Mouse (Mus musculus): ENCODE measurements around the gene Nfam1. TPM values are rescaled to one million over a fixed set of nuclear protein-coding genes. Genes with fewer than 3 reads are reported as not detected.
A peak's percentile ranks its signal among the peaks of the same experiment; 100 is the strongest.

Nfam1 gene
- polyA plus RNA-seq, 1 experiment from 2014 or later, result 4.7 TPM

- DNase-seq (ENCODE audit: low spot score) (no peak), ATAC-seq (ENCODE audit: low read depth) (no peak)
- H3K4me1 ChIP-seq (ENCODE audit: control insufficient read depth, insufficient read depth, low read length), result peaks cover 51% of the 10 kb centered on the region
- H3K4me3 ChIP-seq (ENCODE audit: low read depth, low read length), result no peak overlapping the region
- H3K36me3 ChIP-seq (ENCODE audit: control insufficient read depth, insufficient read depth, low read length), result no peaks in the 10 kb centered on the region
- no peak overlapping the region for H3K4me2 ChIP-seq (ENCODE audit: low read depth, low read length)
- no peak overlapping the region for H3K27ac ChIP-seq (replicated peaks; ENCODE audit: low read depth, low read length)
- H3K9ac ChIP-seq (ENCODE audit: low read depth, low read length), result no peak overlapping the region
- no peaks in the 10 kb centered on the region for H3K9me3 ChIP-seq (ENCODE audit: control insufficient read depth, low read length)
- H3K27me3 ChIP-seq (replicated peaks; ENCODE audit: control insufficient read depth, insufficient read depth, low read length), result peaks cover 3% of the 10 kb centered on the region; the same call in 1 of the 2 replicates
- 82% methylated on average over 3 of the region's 3 CpGs for WGBS
These were observed 76.8 kb downstream of the Nfam1 start for GRCm38 (mm10) chr15:82956310-82956709.

DNA sequence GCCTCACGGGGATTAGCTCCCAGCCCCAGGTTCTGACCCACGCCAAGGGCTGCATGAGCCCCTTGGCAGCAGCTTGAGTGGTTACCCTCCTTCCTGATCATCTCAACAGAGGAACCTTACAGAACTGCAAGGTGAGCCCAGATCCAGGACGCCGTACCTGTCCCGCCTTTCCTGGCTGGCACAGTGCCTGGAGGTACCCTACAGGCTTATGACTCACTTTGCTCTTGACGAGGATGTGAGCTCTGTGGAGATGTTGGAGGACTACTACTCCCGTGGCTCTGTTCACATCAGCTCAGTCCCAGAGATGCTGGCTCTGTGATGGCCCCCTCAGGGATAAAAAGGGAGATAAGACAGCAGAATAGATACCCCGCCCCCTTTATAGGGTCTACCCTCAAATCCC, 77.8 kb downstream of the Nfam1 start:
- peaks cover 43% of the 10 kb centered on the region for H3K4me1 ChIP-seq (ENCODE audit: control insufficient read depth, insufficient read depth, low read length)
- ATAC-seq (ENCODE audit: low read depth) (no peak), DNase-seq (ENCODE audit: low spot score) (no peak)
- no peak overlapping the region for H3K4me3 ChIP-seq (ENCODE audit: low read depth, low read length)
- H3K4me2 ChIP-seq (ENCODE audit: low read depth, low read length), result no peak overlapping the region
- no peak overlapping the region for H3K27ac ChIP-seq (replicated peaks; ENCODE audit: low read depth, low read length)
- 71% methylated on average over 8 of the region's 8 CpGs for WGBS
- no peak overlapping the region for H3K9ac ChIP-seq (ENCODE audit: low read depth, low read length)
- H3K9me3 ChIP-seq (ENCODE audit: control insufficient read depth, low read length), result no peaks in the 10 kb centered on the region
- H3K27me3 ChIP-seq (replicated peaks; ENCODE audit: control insufficient read depth, insufficient read depth, low read length), result no peaks in the 10 kb centered on the region; the same call in 1 of the 2 replicates
- H3K36me3 ChIP-seq (ENCODE audit: control insufficient read depth, insufficient read depth, low read length), result no peaks in the 10 kb centered on the region

DNA sequence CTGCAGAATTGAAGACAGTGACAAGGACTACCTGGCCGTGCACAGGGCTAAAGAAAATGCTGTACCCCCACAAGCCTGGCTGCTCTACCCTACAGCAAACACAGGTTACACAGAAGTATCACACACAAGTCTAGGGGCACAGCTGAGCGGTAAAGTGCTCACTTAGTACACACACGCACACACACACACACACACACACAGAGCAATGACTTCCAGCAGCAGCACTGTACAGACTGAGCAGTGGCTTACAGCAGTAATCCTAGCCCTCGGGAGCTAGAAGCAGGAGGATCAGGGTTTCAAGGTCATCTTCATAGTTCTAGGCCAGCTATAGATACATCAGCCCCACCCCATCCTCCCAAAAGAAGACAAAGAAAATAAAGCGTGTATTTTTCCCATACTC, 79.1 kb downstream of the Nfam1 start:
- Histone ChIP-seq H3K9me3 (ENCODE audit: control insufficient read depth, low read length) (no peaks in the 10 kb centered on the region), H3K4me2 (ENCODE audit: low read depth, low read length) (no peak overlapping the region), H3K27ac (replicated peaks; ENCODE audit: low read depth, low read length) (no peak overlapping the region), H3K9ac (ENCODE audit: low read depth, low read length) (no peak overlapping the region), H3K27me3 (replicated peaks; ENCODE audit: control insufficient read depth, insufficient read depth, low read length) (no peaks in the 10 kb centered on the region; the same call in 1 of the 2 replicates), H3K36me3 (ENCODE audit: control insufficient read depth, insufficient read depth, low read length) (no peaks in the 10 kb centered on the region), H3K4me3 (ENCODE audit: low read depth, low read length) (no peak overlapping the region), H3K4me1 (ENCODE audit: control insufficient read depth, insufficient read depth, low read length) (peaks cover 36% of the 10 kb centered on the region)
- DNase-seq (ENCODE audit: low spot score) (no peak), ATAC-seq (ENCODE audit: low read depth) (no peak)
- WGBS, result 66% methylated on average over 5 of the region's 5 CpGs

DNA sequence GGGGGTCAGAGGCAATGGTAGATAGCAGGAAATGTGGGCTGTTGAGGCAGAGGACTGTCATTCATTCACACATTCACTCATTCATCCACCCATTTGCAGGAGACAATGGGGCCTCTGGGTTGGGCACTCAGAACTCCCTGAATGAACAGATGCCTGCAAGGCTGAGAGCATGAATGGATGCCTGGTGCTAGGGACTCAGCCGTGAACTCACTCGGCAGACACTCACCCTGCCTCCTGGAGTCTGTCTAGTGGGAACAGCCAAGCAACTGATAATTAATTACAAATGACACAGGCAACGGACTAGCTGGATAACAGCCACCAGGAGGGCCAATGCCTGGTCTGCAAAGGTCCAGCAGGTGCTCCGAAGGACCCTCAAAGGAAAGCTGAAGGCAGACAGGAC, 80.0 kb downstream of the Nfam1 start:
- no peak overlapping the region for H3K27ac ChIP-seq (replicated peaks; ENCODE audit: low read depth, low read length)
- no peak for DNase-seq (ENCODE audit: low spot score)
- peaks cover 31% of the 10 kb centered on the region for H3K4me1 ChIP-seq (ENCODE audit: control insufficient read depth, insufficient read depth, low read length)
- no peak overlapping the region for H3K4me2 ChIP-seq (ENCODE audit: low read depth, low read length)
- WGBS, result 34% methylated on average over 4 of the region's 4 CpGs
- H3K27me3 ChIP-seq (replicated peaks; ENCODE audit: control insufficient read depth, insufficient read depth, low read length), result no peaks in the 10 kb centered on the region; the same call in 1 of the 2 replicates
- H3K9me3 ChIP-seq (ENCODE audit: control insufficient read depth, low read length), result no peaks in the 10 kb centered on the region
- no peak overlapping the region for H3K9ac ChIP-seq (ENCODE audit: low read depth, low read length)
- no peaks in the 10 kb centered on the region for H3K36me3 ChIP-seq (ENCODE audit: control insufficient read depth, insufficient read depth, low read length)
- no peak overlapping the region for H3K4me3 ChIP-seq (ENCODE audit: low read depth, low read length)
- ATAC-seq (ENCODE audit: low read depth), result no peak

DNA sequence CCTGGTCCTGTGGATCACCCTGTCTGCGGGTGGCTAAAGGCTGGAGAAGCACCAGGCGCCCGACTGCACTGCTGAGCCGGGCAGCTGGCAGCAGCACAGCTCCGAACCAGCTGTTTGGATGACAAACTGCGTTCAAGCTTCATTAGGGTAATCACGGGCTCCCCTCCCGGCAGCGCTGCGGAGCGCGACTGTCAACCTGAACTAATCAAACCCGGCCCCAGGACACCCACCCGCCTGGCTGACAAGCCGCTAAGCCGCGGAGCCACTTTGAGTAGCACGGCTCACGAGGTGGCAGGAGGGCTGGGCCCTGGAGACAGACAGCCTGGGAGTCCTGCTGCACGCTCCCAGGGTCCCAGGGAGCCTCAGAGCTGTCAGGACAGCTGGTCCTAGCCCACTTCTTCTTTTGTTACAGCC, 80.8 kb downstream of the Nfam1 start:
- Histone ChIP-seq H3K4me3 (ENCODE audit: low read depth, low read length) (no peak overlapping the region), H3K4me1 (ENCODE audit: control insufficient read depth, insufficient read depth, low read length) (peaks cover 27% of the 10 kb centered on the region), H3K27ac (replicated peaks; ENCODE audit: low read depth, low read length) (no peak overlapping the region), H3K27me3 (replicated peaks; ENCODE audit: control insufficient read depth, insufficient read depth, low read length) (no peaks in the 10 kb centered on the region; the same call in 1 of the 2 replicates), H3K9ac (ENCODE audit: low read depth, low read length) (no peak overlapping the region), H3K9me3 (ENCODE audit: control insufficient read depth, low read length) (no peaks in the 10 kb centered on the region), H3K36me3 (ENCODE audit: control insufficient read depth, insufficient read depth, low read length) (no peaks in the 10 kb centered on the region), H3K4me2 (ENCODE audit: low read depth, low read length) (no peak overlapping the region)
- ATAC-seq (ENCODE audit: low read depth) (peak; percentile 71), DNase-seq (ENCODE audit: low spot score) (peak; percentile 91)
- WGBS, result 13% methylated on average over 13 of the region's 20 CpGs

- Histone ChIP-seq H3K9me3 (ENCODE audit: control insufficient read depth, low read length) (no peaks in the 10 kb centered on the region), H3K36me3 (ENCODE audit: control insufficient read depth, insufficient read depth, low read length) (no peaks in the 10 kb centered on the region), H3K27ac (replicated peaks; ENCODE audit: low read depth, low read length) (no peak overlapping the region), H3K4me1 (ENCODE audit: control insufficient read depth, insufficient read depth, low read length) (peaks cover 27% of the 10 kb centered on the region), H3K27me3 (replicated peaks; ENCODE audit: control insufficient read depth, insufficient read depth, low read length) (no peaks in the 10 kb centered on the region; the same call in 1 of the 2 replicates), H3K4me3 (ENCODE audit: low read depth, low read length) (no peak overlapping the region), H3K9ac (ENCODE audit: low read depth, low read length) (no peak overlapping the region), H3K4me2 (ENCODE audit: low read depth, low read length) (no peak overlapping the region)
- 59% methylated on average over 8 of the region's 8 CpGs for WGBS
- ATAC-seq (ENCODE audit: low read depth), result no peak
- DNase-seq (ENCODE audit: low spot score), result no peak
These were observed 82.9 kb downstream of the Nfam1 start for GRCm38 (mm10) chr15:82950246-82950645.

DNA sequence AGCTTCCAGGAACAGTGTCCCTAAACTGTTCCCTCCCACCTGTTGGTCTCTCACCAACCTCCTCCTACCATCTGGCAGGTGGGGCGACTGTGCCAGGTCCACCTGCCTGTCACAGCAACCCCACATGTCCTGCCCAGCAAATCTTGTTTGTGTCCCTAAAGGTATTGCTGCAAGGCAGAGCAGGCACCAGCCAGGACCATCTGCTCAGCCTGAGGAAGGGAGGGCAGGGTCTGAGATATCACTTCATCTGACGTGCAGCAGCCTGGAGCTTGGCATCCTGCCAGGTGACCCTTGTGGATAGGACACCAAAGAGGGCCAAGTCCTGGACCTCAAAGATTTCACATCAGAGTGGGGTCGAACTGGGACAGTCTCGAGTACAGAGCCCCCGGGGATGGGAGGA, 85.7 kb downstream of the Nfam1 start:
- no peaks in the 10 kb centered on the region for H3K9me3 ChIP-seq (ENCODE audit: control insufficient read depth, low read length)
- H3K27me3 ChIP-seq (replicated peaks; ENCODE audit: control insufficient read depth, insufficient read depth, low read length), result no peaks in the 10 kb centered on the region
- H3K27ac ChIP-seq (replicated peaks; ENCODE audit: low read depth, low read length), result no peak overlapping the region
- H3K4me1 ChIP-seq (ENCODE audit: control insufficient read depth, insufficient read depth, low read length), result peaks cover 18% of the 10 kb centered on the region
- H3K4me2 ChIP-seq (ENCODE audit: low read depth, low read length), result no peak overlapping the region
- H3K9ac ChIP-seq (ENCODE audit: low read depth, low read length), result no peak overlapping the region
- H3K4me3 ChIP-seq (ENCODE audit: low read depth, low read length), result no peak overlapping the region
- ATAC-seq (ENCODE audit: low read depth), result no peak
- no peak for DNase-seq (ENCODE audit: low spot score)
- no peaks in the 10 kb centered on the region for H3K36me3 ChIP-seq (ENCODE audit: control insufficient read depth, insufficient read depth, low read length)
- WGBS, result 69% methylated on average over 5 of the region's 5 CpGs

DNA sequence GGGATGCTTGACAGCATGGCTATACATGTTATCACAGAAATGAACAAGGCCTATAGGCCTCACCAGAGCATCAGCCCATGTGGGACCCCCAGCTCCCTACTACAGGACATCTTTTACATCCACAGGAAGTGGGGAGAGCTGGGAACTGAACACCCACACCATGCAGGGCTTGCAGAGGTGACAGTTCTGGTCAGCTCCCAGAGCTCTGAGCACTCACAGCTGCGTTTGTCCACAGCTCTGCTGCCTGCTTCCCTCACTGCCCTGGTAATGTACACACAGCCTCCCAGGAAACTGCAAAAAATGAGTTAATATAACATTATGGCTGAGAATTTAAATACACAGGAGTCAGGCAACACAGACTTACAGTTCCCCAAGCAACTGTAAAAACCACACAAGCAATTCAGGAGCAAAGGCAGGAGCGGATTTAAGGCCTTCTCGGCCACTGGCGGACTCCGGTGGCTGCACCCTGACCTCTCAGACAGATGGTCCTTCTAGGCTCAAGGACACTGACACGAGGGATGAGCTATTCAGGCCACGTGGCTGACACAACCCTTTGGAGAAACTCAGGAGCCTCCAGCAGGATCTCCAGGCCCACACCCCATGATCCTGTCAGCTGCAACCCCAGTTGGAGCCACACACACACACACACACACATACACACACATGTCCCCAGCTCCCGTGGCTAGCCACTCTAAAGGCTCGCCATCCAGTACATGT, 88.5 kb downstream of the Nfam1 start:
- H3K4me3 ChIP-seq (ENCODE audit: low read depth, low read length), result no peak overlapping the region
- no peak for DNase-seq (ENCODE audit: low spot score)
- no peaks in the 10 kb centered on the region for H3K9me3 ChIP-seq (ENCODE audit: control insufficient read depth, low read length)
- H3K4me1 ChIP-seq (ENCODE audit: control insufficient read depth, insufficient read depth, low read length), result peaks cover 31% of the 10 kb centered on the region
- no peak overlapping the region for H3K4me2 ChIP-seq (ENCODE audit: low read depth, low read length)
- no peak overlapping the region for H3K27ac ChIP-seq (replicated peaks; ENCODE audit: low read depth, low read length)
- ATAC-seq (ENCODE audit: low read depth), result no peak
- H3K9ac ChIP-seq (ENCODE audit: low read depth, low read length), result no peak overlapping the region
- 83% methylated on average over 9 of the region's 9 CpGs for WGBS
- no peaks in the 10 kb centered on the region for H3K27me3 ChIP-seq (replicated peaks; ENCODE audit: control insufficient read depth, insufficient read depth, low read length)
- no peaks in the 10 kb centered on the region for H3K36me3 ChIP-seq (ENCODE audit: control insufficient read depth, insufficient read depth, low read length)

Measured in embryonic facial prominence, embryonic 14.5 days (tissue).